In the genomic region with DNA sequence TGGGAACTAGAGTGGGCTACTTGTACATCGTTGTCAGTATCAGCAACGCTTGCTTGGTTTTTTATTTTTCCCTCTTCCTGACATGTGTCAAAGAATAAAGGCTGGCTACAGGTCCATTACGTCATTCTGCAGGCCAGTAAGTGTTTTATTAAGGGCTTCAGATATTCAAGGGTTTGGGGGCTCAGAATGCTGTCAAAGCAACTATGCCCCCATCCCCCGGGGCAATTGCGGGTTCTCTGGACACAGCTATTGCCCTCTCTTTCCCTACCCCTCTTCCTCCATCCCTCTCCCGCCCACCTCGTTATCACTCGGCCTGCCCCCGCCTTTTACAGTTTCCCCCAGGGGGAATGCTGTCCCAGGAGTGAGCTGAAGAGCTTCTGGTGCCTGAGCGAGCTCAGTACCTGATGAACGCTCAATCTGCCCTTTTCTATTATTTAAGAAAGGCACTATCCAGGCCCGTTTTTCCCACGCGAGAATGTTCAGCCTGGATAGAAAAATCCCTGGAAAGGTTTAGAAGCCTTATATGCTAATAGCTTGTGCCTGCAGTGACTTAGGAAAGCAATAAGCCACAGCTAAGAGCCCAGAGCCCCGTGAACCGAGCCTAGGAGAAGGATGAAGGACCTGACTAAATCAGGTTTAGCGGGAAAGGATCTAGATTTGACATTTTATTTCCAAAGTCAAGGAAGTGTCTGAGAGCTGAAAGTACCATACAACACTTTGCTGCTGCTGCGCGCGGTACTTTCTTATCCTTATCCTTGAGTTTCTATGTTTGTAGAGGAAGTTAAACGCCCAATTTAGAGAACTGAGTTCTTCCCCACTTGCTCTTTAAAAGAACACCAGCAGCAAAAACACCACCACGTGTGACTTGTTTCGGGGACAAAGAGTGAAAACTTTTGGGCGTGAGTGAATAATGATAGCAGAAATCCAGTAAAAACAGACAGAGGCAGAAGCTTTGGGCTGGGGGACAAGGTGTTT, we compare ENCODE assay signal across 8 mouse cellular contexts. TPM values are rescaled to one million over a fixed set of nuclear protein-coding genes. Genes with fewer than 3 reads are reported as not detected.
A peak's percentile ranks its signal among the peaks of the same experiment; 100 is the strongest.
DNase-seq lines count a peak whose midpoint lies in the region; ATAC-seq lines count a peak whose summit lies in the region.

No protein-coding gene starts in this region.

- intact Hi-C loops in left cerebral cortex, postnatal 25 days (cut with DNase I): loop anchor here (5.0 kb wide), 1 partner anchor 433 kb away; no protein-coding TSS in a partner anchor

- peak overlapping the region; percentile 92 for H3K27ac ChIP-seq in heart, embryonic 13.5 days (replicated peaks)
- no peak overlapping the region for H3K27ac ChIP-seq in macrophage

- peak overlapping the region; percentile 90 for H3K4me2 ChIP-seq in heart, embryonic 13.5 days

- H3K79me2 ChIP-seq in macrophage (ENCODE audit: inconsistent target): no peaks in the 10 kb centered on the region

- no peak for ATAC-seq in heart, embryonic 13.5 days (ENCODE audit: extremely low read depth, insufficient number of reproducible peaks, low FRiP score, low TSS enrichment)

- peak overlapping the region; percentile 83 for H3K4me3 ChIP-seq in heart, embryonic 13.5 days
- H3K4me3 ChIP-seq in macrophage (ENCODE audit: inconsistent target): peak overlapping the region; percentile 15; the same call in 1 of the 2 replicates

- peak; percentile 5 to 44 for DNase-seq in adrenal gland, adult (ENCODE audit: inconsistent age in 2 of 2, low spot score in 1 of 2)
- DNase-seq in adrenal gland, postnatal 14 days: no peak
- DNase-seq in cerebellum, adult 9-11 months: peak; percentile 21
- DNase-seq in thymus, postnatal 14 days: no peak
- no peak for DNase-seq in left cerebral cortex, postnatal 25 days (ENCODE audit: low spot score in 2 of 2)
- DNase-seq in MN1 (ENCODE audit: low spot score): no peak

- peak overlapping the region; percentile 93 for H3K9ac ChIP-seq in heart, embryonic 13.5 days

- peaks cover 57% of the 10 kb centered on the region for H3K4me1 ChIP-seq in heart, embryonic 13.5 days

- no peaks in the 10 kb centered on the region for H3K9me3 ChIP-seq in heart, embryonic 13.5 days

- WGBS in heart, embryonic 13.5 days: 1% methylated on average over 24 of the region's 24 CpGs
- 5% methylated on average over 24 of the region's 24 CpGs for WGBS in macrophage (ENCODE audit: missing documents)

- no peaks in the 10 kb centered on the region for H3K36me3 ChIP-seq in heart, embryonic 13.5 days
- no peaks in the 10 kb centered on the region for H3K36me3 ChIP-seq in macrophage (ENCODE audit: inconsistent target)

- H3K27me3 ChIP-seq in heart, embryonic 13.5 days (replicated peaks): peaks cover 28% of the 10 kb centered on the region

RNA-seq across cellular contexts. Expression of a gene that starts 1.8 kb away (rescaled TPM):
- 3.4 TPM in 2 replicates for total RNA-seq in adrenal gland, postnatal 14 days (2021)
- 31.1 and 33.0 TPM in 2 replicates for polyA plus RNA-seq in heart, embryonic 13.5 days (2015; fragmentation: Nextera tagmentation; extraction: Ambion mirVana)
- 100 to 1,000 TPM in 24 of 26 experiments, 10 to 100 TPM in 2; 66.3 to 676 (median 308) TPM for total RNA-seq in macrophage (2018; cell fraction: chromatin; rRNA removed)
- total RNA-seq in macrophage (2018; cell fraction: cytosol; rRNA removed): 10 to 100 TPM; 18.5 to 62.0 (median 35.8) TPM
- total RNA-seq in macrophage (2018; cell fraction: nucleus; rRNA removed): 100 to 1,000 TPM in 25 of 26 experiments, 10 to 100 TPM in 1; 95.4 to 557 (median 252) TPM
- polyA plus RNA-seq in macrophage (2018): 8.9 to 13.8 TPM (median 9.7 TPM) in 3 replicates
- 1 to 10 TPM; 3.2 to 3.9 TPM for total RNA-seq in left cerebral cortex, postnatal 25 days (2021)

Comparison
In these comparisons a context has a peak if more than half of its experiments do, and no peak if none do; other contexts are left out.
1. DNase-seq: peak in adrenal gland, adult (2 of 2) and cerebellum, adult 9-11 months (single experiment); none in adrenal gland, postnatal 14 days (single experiment), thymus, postnatal 14 days (single experiment), left cerebral cortex, postnatal 25 days (0 of 2) and MN1 (single experiment).